Mouse (Mus musculus): ENCODE data around the gene Muc20. TPM values are rescaled to one million over a fixed set of nuclear protein-coding genes. Genes with fewer than 3 reads are reported as not detected.

Gene Muc20
- not detected for total RNA-seq (2018; cell fraction: chromatin; rRNA removed)
- total RNA-seq (2018; cell fraction: cytosol; rRNA removed), result not detected
- not detected for total RNA-seq (2018; cell fraction: nucleus; rRNA removed)
- not detected in 3 replicates for polyA plus RNA-seq (2018)

GRCm38 (mm10) chr16:32797426-32797689 is at the start of gene Muc20:
Muc20 (minus strand) TSS chr16:32797435.
- Histone ChIP-seq H3K36me3 (ENCODE audit: inconsistent target) (no peaks in the 10 kb centered on the region), H3K27ac (no peak within 1 kb of the TSS), H3K79me2 (ENCODE audit: inconsistent target) (no peaks in the 10 kb centered on the region), H3K4me3 (ENCODE audit: inconsistent target) (no peak within 1 kb of the TSS)
- 67% methylated on average over 3 of the region's 3 CpGs for WGBS (ENCODE audit: missing documents)

GRCm38 (mm10) chr16:32831501-32831900 is 34.3 kb upstream of the Muc20 start:
- no peak overlapping the region for H3K27ac ChIP-seq
- no peaks in the 10 kb centered on the region for H3K79me2 ChIP-seq (ENCODE audit: inconsistent target)
- WGBS (ENCODE audit: missing documents), result 90% methylated on average over 4 of the region's 4 CpGs
- no peak overlapping the region for H3K4me3 ChIP-seq (ENCODE audit: inconsistent target)
- H3K36me3 ChIP-seq (ENCODE audit: inconsistent target), result peaks cover 79% of the 10 kb centered on the region

GRCm38 (mm10) chr16:32829104-32829503 is 31.9 kb upstream of the Muc20 start:
- Histone ChIP-seq H3K36me3 (ENCODE audit: inconsistent target) (peaks cover 79% of the 10 kb centered on the region), H3K4me3 (ENCODE audit: inconsistent target) (no peak overlapping the region), H3K27ac (no peak overlapping the region), H3K79me2 (ENCODE audit: inconsistent target) (no peaks in the 10 kb centered on the region)
- 97% methylated on average over 11 of the region's 11 CpGs for WGBS (ENCODE audit: missing documents)

- 96% methylated on average over 11 of the region's 11 CpGs for WGBS (ENCODE audit: missing documents)
- no peak overlapping the region for H3K27ac ChIP-seq
- H3K79me2 ChIP-seq (ENCODE audit: inconsistent target), result no peaks in the 10 kb centered on the region
- H3K36me3 ChIP-seq (ENCODE audit: inconsistent target), result peaks cover 81% of the 10 kb centered on the region
- no peak overlapping the region for H3K4me3 ChIP-seq (ENCODE audit: inconsistent target)
Observed at GRCm38 (mm10) chr16:32826521-32826920, 29.3 kb upstream of the Muc20 start.

GRCm38 (mm10) chr16:32825380-32825779 is 28.1 kb upstream of the Muc20 start:
- Histone ChIP-seq H3K4me3 (ENCODE audit: inconsistent target) (no peak overlapping the region), H3K79me2 (ENCODE audit: inconsistent target) (no peaks in the 10 kb centered on the region), H3K36me3 (ENCODE audit: inconsistent target) (peaks cover 73% of the 10 kb centered on the region), H3K27ac (no peak overlapping the region)
- 93% methylated on average over 12 of the region's 12 CpGs for WGBS (ENCODE audit: missing documents)

GRCm38 (mm10) chr16:32824061-32824460 is 26.8 kb upstream of the Muc20 start:
- H3K79me2 ChIP-seq (ENCODE audit: inconsistent target), result no peaks in the 10 kb centered on the region
- H3K36me3 ChIP-seq (ENCODE audit: inconsistent target), result peaks cover 62% of the 10 kb centered on the region
- no peak overlapping the region for H3K27ac ChIP-seq
- WGBS (ENCODE audit: missing documents), result 97% methylated on average over 13 of the region's 13 CpGs
- H3K4me3 ChIP-seq (ENCODE audit: inconsistent target), result no peak overlapping the region

GRCm38 (mm10) chr16:32823487-32823886 is 26.3 kb upstream of the Muc20 start:
- Histone ChIP-seq H3K27ac (no peak overlapping the region), H3K36me3 (ENCODE audit: inconsistent target) (peaks cover 58% of the 10 kb centered on the region), H3K4me3 (ENCODE audit: inconsistent target) (no peak overlapping the region), H3K79me2 (ENCODE audit: inconsistent target) (no peaks in the 10 kb centered on the region)
- WGBS (ENCODE audit: missing documents), result 94% methylated on average over 8 of the region's 8 CpGs

GRCm38 (mm10) chr16:32822881-32823280 is 25.6 kb upstream of the Muc20 start:
- no peaks in the 10 kb centered on the region for H3K79me2 ChIP-seq (ENCODE audit: inconsistent target)
- H3K27ac ChIP-seq, result no peak overlapping the region
- 76% methylated on average over 5 of the region's 5 CpGs for WGBS (ENCODE audit: missing documents)
- H3K4me3 ChIP-seq (ENCODE audit: inconsistent target), result no peak overlapping the region
- peaks cover 51% of the 10 kb centered on the region for H3K36me3 ChIP-seq (ENCODE audit: inconsistent target)

- peaks cover 47% of the 10 kb centered on the region for H3K36me3 ChIP-seq (ENCODE audit: inconsistent target)
- no peaks in the 10 kb centered on the region for H3K79me2 ChIP-seq (ENCODE audit: inconsistent target)
- H3K27ac ChIP-seq, result no peak overlapping the region
- no peak overlapping the region for H3K4me3 ChIP-seq (ENCODE audit: inconsistent target)
- 74% methylated on average over 6 of the region's 6 CpGs for WGBS (ENCODE audit: missing documents)
Observed at GRCm38 (mm10) chr16:32822450-32822827, 25.2 kb upstream of the Muc20 start.

GRCm38 (mm10) chr16:32821772-32822449 is 24.7 kb upstream of the Muc20 start:
- no peaks in the 10 kb centered on the region for H3K79me2 ChIP-seq (ENCODE audit: inconsistent target)
- no peak overlapping the region for H3K4me3 ChIP-seq (ENCODE audit: inconsistent target)
- H3K27ac ChIP-seq, result no peak overlapping the region
- 86% methylated on average over 10 of the region's 10 CpGs for WGBS (ENCODE audit: missing documents)
- peaks cover 43% of the 10 kb centered on the region for H3K36me3 ChIP-seq (ENCODE audit: inconsistent target)

- 95% methylated on average over 5 of the region's 5 CpGs for WGBS (ENCODE audit: missing documents)
Observed at GRCm38 (mm10) chr16:32818441-32818840, 21.2 kb upstream of the Muc20 start.

GRCm38 (mm10) chr16:32818036-32818435 is 20.8 kb upstream of the Muc20 start:
- peaks cover 5% of the 10 kb centered on the region for H3K36me3 ChIP-seq (ENCODE audit: inconsistent target)
- no peak overlapping the region for H3K4me3 ChIP-seq (ENCODE audit: inconsistent target)
- H3K79me2 ChIP-seq (ENCODE audit: inconsistent target), result no peaks in the 10 kb centered on the region
- 100% methylated on average over 4 of the region's 4 CpGs for whole genome bisulfite sequencing (ENCODE audit: missing documents)
- H3K27ac ChIP-seq, result no peak overlapping the region

More at GRCm38 (mm10) chr16:32818441-32818840, 21.2 kb upstream of the Muc20 start:
- Histone ChIP-seq H3K4me3 (ENCODE audit: inconsistent target) (no peak overlapping the region), H3K27ac (no peak overlapping the region), H3K36me3 (ENCODE audit: inconsistent target) (peaks cover 9% of the 10 kb centered on the region), H3K79me2 (ENCODE audit: inconsistent target) (no peaks in the 10 kb centered on the region)

- Histone ChIP-seq H3K36me3 (ENCODE audit: inconsistent target) (no peaks in the 10 kb centered on the region), H3K79me2 (ENCODE audit: inconsistent target) (no peaks in the 10 kb centered on the region), H3K4me3 (ENCODE audit: inconsistent target) (no peak overlapping the region; the same call in 1 of the 2 replicates), H3K27ac (no peak overlapping the region)
- 43% methylated on average over 6 of the region's 6 CpGs for WGBS (ENCODE audit: missing documents)
Observed at GRCm38 (mm10) chr16:32815160-32815605, 17.9 kb upstream of the Muc20 start.

- Histone ChIP-seq H3K79me2 (ENCODE audit: inconsistent target) (no peaks in the 10 kb centered on the region), H3K27ac (no peak overlapping the region), H3K4me3 (ENCODE audit: inconsistent target) (peak overlapping the region; percentile 15; the same call in 1 of the 2 replicates), H3K36me3 (ENCODE audit: inconsistent target) (no peaks in the 10 kb centered on the region)
- 19% methylated on average over 14 of the region's 14 CpGs for WGBS (ENCODE audit: missing documents)
Observed at GRCm38 (mm10) chr16:32814539-32814938, 17.3 kb upstream of the Muc20 start.

GRCm38 (mm10) chr16:32813771-32814170 is 16.5 kb upstream of the Muc20 start:
- Histone ChIP-seq H3K36me3 (ENCODE audit: inconsistent target) (no peaks in the 10 kb centered on the region), H3K79me2 (ENCODE audit: inconsistent target) (no peaks in the 10 kb centered on the region), H3K27ac (no peak overlapping the region), H3K4me3 (ENCODE audit: inconsistent target) (no peak overlapping the region)
- WGBS (ENCODE audit: missing documents), result 93% methylated on average over 3 of the region's 3 CpGs

GRCm38 (mm10) chr16:32813362-32813761 is 16.1 kb upstream of the Muc20 start:
- no peaks in the 10 kb centered on the region for H3K36me3 ChIP-seq (ENCODE audit: inconsistent target)
- 66% methylated on average over 9 of the region's 9 CpGs for WGBS (ENCODE audit: missing documents)
- no peak overlapping the region for H3K4me3 ChIP-seq (ENCODE audit: inconsistent target)
- no peak overlapping the region for H3K27ac ChIP-seq
- H3K79me2 ChIP-seq (ENCODE audit: inconsistent target), result no peaks in the 10 kb centered on the region

Measured in macrophage (primary cell).